Comparison of ENCODE assay signal across 9 mouse cellular contexts in genomic region chr19:42202467-42202866, GRCm38 (mm10). TPM values are rescaled to one million over a fixed set of nuclear protein-coding genes. Genes with fewer than 3 reads are reported as not detected.
DNase-seq lines count a peak whose midpoint lies in the region; ATAC-seq and TF ChIP-seq lines count a peak whose summit lies in the region.
"Had no signal": no experiment of that assay in that cellular context is flagged by ENCODE, and none has a peak within 500 bp of the region (broad histone marks: within the 10 kb centered on the region; RNA-seq: fewer than 3 reads in every experiment).

No protein-coding gene starts in this region.

- DNase-seq in cerebellum, adult 18-20 months: peak; percentile 43 to 47
- DNase-seq in cerebellum, adult 8-10 months: no peak
- DNase-seq in intestine, embryonic 14.5 days (ENCODE audit: low spot score): no peak
- peak; percentile 37 to 39 for DNase-seq in cerebellum, postnatal 36 days
- DNase-seq in layer of hippocampus, adult 18-20 months (ENCODE audit: low spot score in 2 of 2): no peak
- DNase-seq: liver, postnatal 0 days had no signal

- H3K27me3 ChIP-seq in intestine, embryonic 14.5 days (replicated peaks; ENCODE audit: control insufficient read depth, insufficient read depth, low read length): peaks cover 56% of the 10 kb centered on the region
- H3K27me3 ChIP-seq in intestine, postnatal 0 days (replicated peaks; ENCODE audit: control insufficient read depth, insufficient read depth, low read length): peaks cover 40% of the 10 kb centered on the region
- peaks cover 34% of the 10 kb centered on the region for H3K27me3 ChIP-seq in intestine, embryonic 16.5 days (replicated peaks; ENCODE audit: control insufficient read depth, insufficient read depth, low read length)

- ATAC-seq in intestine, embryonic 14.5 days (replicated peaks; ENCODE audit: low FRiP score, low TSS enrichment, low read depth): no peak
- no peak for ATAC-seq in intestine, postnatal 0 days
- no peak for ATAC-seq in intestine, embryonic 16.5 days
- ATAC-seq in inflammation-experienced regulatory T-cells, adult 6 months: no peak
- ATAC-seq: liver, postnatal 0 days had no signal

- H3K4me1 ChIP-seq in intestine, embryonic 14.5 days (replicated peaks; ENCODE audit: control insufficient read depth, insufficient read depth, low read length): 0 out of 2 replicates have a peak, but pooled peaks cover 3% of the 10 kb centered on the region
- no peaks in the 10 kb centered on the region for H3K4me1 ChIP-seq in intestine, postnatal 0 days (replicated peaks; ENCODE audit: control insufficient read depth, insufficient read depth, low read length)
- peaks cover 13% of the 10 kb centered on the region for H3K4me1 ChIP-seq in intestine, embryonic 16.5 days (ENCODE audit: control insufficient read depth, insufficient read depth, low read length)

- TF ChIP-seq CTCF in intestine, postnatal 0 days (IDR thresholded peaks at IDR 0.05; ENCODE audit: low read depth): no peak

- H3K9ac ChIP-seq in intestine, embryonic 14.5 days (ENCODE audit: low read length): no peak overlapping the region
- no peak overlapping the region for H3K9ac ChIP-seq in intestine, postnatal 0 days (ENCODE audit: low read depth, low read length)
- no peak overlapping the region for H3K9ac ChIP-seq in intestine, embryonic 16.5 days (ENCODE audit: low read depth, low read length)
- H3K9ac ChIP-seq: liver, postnatal 0 days had no signal

- no peaks in the 10 kb centered on the region for H3K36me3 ChIP-seq in intestine, embryonic 14.5 days (ENCODE audit: control insufficient read depth, insufficient read depth, low read length)
- H3K36me3 ChIP-seq in intestine, postnatal 0 days (ENCODE audit: control insufficient read depth, insufficient read depth): no peaks in the 10 kb centered on the region
- no peaks in the 10 kb centered on the region for H3K36me3 ChIP-seq in intestine, embryonic 16.5 days (ENCODE audit: control insufficient read depth, insufficient read depth, low read length)

- peak overlapping the region; percentile 31; the same call in 1 of the 2 replicates for H3K4me3 ChIP-seq in intestine, embryonic 14.5 days (ENCODE audit: low read depth, low read length)
- no peak overlapping the region for H3K4me3 ChIP-seq in intestine, postnatal 0 days (ENCODE audit: low read depth, low read length)
- H3K4me3 ChIP-seq in intestine, embryonic 16.5 days (ENCODE audit: low read length): peak overlapping the region; percentile 31

- WGBS in intestine, embryonic 14.5 days: 38% methylated on average over 8 of the region's 8 CpGs
- WGBS in intestine, postnatal 0 days: 38% methylated on average over 8 of the region's 8 CpGs
- 42% methylated on average over 8 of the region's 8 CpGs for WGBS in intestine, embryonic 16.5 days

- H3K27ac ChIP-seq in intestine, embryonic 14.5 days (ENCODE audit: low read depth): no peak overlapping the region
- H3K27ac ChIP-seq in intestine, postnatal 0 days (ENCODE audit: low read depth, low read length): no peak overlapping the region
- no peak overlapping the region for H3K27ac ChIP-seq in intestine, embryonic 16.5 days (ENCODE audit: low read length)

- H3K9me3 ChIP-seq in intestine, embryonic 14.5 days (ENCODE audit: control insufficient read depth, low read length): no peaks in the 10 kb centered on the region
- H3K9me3 ChIP-seq in intestine, postnatal 0 days (ENCODE audit: control insufficient read depth): no peaks in the 10 kb centered on the region
- no peaks in the 10 kb centered on the region for H3K9me3 ChIP-seq in intestine, embryonic 16.5 days (ENCODE audit: control insufficient read depth, low read length)

- H3K4me2 ChIP-seq in intestine, embryonic 14.5 days (ENCODE audit: low read length): peak overlapping the region; percentile 44
- H3K4me2 ChIP-seq in intestine, postnatal 0 days (replicated peaks; ENCODE audit: low read depth): no peak overlapping the region
- H3K4me2 ChIP-seq in intestine, embryonic 16.5 days (ENCODE audit: low read depth, low read length): peak overlapping the region; percentile 48; the same call in 1 of the 2 replicates

RNA-seq across cellular contexts. Expression of gene Sfrp5, which starts 0.4 kb away (rescaled TPM):
- polyA plus RNA-seq in intestine, embryonic 14.5 days (2014; fragmentation: Nextera tagmentation; extraction: Ambion mirVana): 16.2 and 46.3 TPM in 2 replicates
- 0.27 and 0.58 TPM in 2 replicates for polyA plus RNA-seq in intestine, postnatal 0 days (2015; fragmentation: Nextera tagmentation; extraction: Ambion mirVana)
- polyA plus RNA-seq in intestine, embryonic 16.5 days (2015; fragmentation: Nextera tagmentation; extraction: Ambion mirVana): 3.5 and 8.3 TPM in 2 replicates
- not detected for polyA plus RNA-seq in inflammation-experienced regulatory T-cells, adult 6 months (2017; shearing (Covaris generic))
- under 1 TPM; 0.23 to 0.42 TPM for total RNA-seq in layer of hippocampus, adult 18-20 months (2021)
- polyA plus RNA-seq: liver, postnatal 0 days had no signal

RNA-seq across cellular contexts. Expression of gene Zfyve27, which starts 38.7 kb away (rescaled TPM):
- 17.5 TPM in 2 replicates for polyA plus RNA-seq in intestine, embryonic 14.5 days (2014; fragmentation: Nextera tagmentation; extraction: Ambion mirVana)
- 13.3 and 14.7 TPM in 2 replicates for polyA plus RNA-seq in intestine, postnatal 0 days (2015; fragmentation: Nextera tagmentation; extraction: Ambion mirVana)
- 19.0 and 20.6 TPM in 2 replicates for polyA plus RNA-seq in intestine, embryonic 16.5 days (2015; fragmentation: Nextera tagmentation; extraction: Ambion mirVana)
- 10 to 100 TPM; 12.1 to 18.8 (median 17.9) TPM for polyA plus RNA-seq in inflammation-experienced regulatory T-cells, adult 6 months (2017; shearing (Covaris generic))
- total RNA-seq in layer of hippocampus, adult 18-20 months (2021): 10 to 100 TPM; 90.6 to 94.5 TPM

RNA-seq across cellular contexts. Expression of gene Golga7b, which starts 44.9 kb away (rescaled TPM):
- polyA plus RNA-seq in intestine, embryonic 14.5 days (2014; fragmentation: Nextera tagmentation; extraction: Ambion mirVana): 1.2 TPM in 2 replicates
- 0.73 and 0.86 TPM in 2 replicates for polyA plus RNA-seq in intestine, postnatal 0 days (2015; fragmentation: Nextera tagmentation; extraction: Ambion mirVana)
- polyA plus RNA-seq in intestine, embryonic 16.5 days (2015; fragmentation: Nextera tagmentation; extraction: Ambion mirVana): 1.0 and 1.2 TPM in 2 replicates
- not detected for polyA plus RNA-seq in inflammation-experienced regulatory T-cells, adult 6 months (2017; shearing (Covaris generic))
- 10 to 100 TPM; 64.3 to 64.4 TPM for total RNA-seq in layer of hippocampus, adult 18-20 months (2021)
- polyA plus RNA-seq: liver, postnatal 0 days had no signal

RNA-seq across cellular contexts. Expression of gene Marveld1, which starts 55.3 kb away (rescaled TPM):
- 10.1 and 10.3 TPM in 2 replicates for polyA plus RNA-seq in intestine, embryonic 14.5 days (2014; fragmentation: Nextera tagmentation; extraction: Ambion mirVana)
- polyA plus RNA-seq in intestine, postnatal 0 days (2015; fragmentation: Nextera tagmentation; extraction: Ambion mirVana): 9.0 and 9.6 TPM in 2 replicates
- polyA plus RNA-seq in intestine, embryonic 16.5 days (2015; fragmentation: Nextera tagmentation; extraction: Ambion mirVana): 4.4 and 4.6 TPM in 2 replicates
- 1 to 10 TPM; 2.9 to 8.7 (median 6.9) TPM for polyA plus RNA-seq in inflammation-experienced regulatory T-cells, adult 6 months (2017; shearing (Covaris generic))
- total RNA-seq in layer of hippocampus, adult 18-20 months (2021): 1 to 10 TPM; 5.1 to 5.8 TPM

Comparison
In these comparisons a context has a peak if more than half of its experiments do, and no peak if none do; other contexts are left out.
1. DNase-seq: peak in cerebellum, adult 18-20 months (2 of 2) and cerebellum, postnatal 36 days (2 of 2); none in cerebellum, adult 8-10 months (single experiment), intestine, embryonic 14.5 days (single experiment) and layer of hippocampus, adult 18-20 months (0 of 2).